Mouse (Mus musculus) lung, embryonic 14.5 days (tissue): ENCODE results near the gene Bhlha15. TPM values are rescaled to one million over a fixed set of nuclear protein-coding genes. Genes with fewer than 3 reads are reported as not detected.

ENCODE experiments used
- ATAC-seq: fragments of 200-750 bp; cut with Nextera tagmentation; 2 replicates; pipeline ENCODE4 v1.8.0; 2017; ENCODE audit warnings: mild to moderate bottlenecking, moderate TSS enrichment, moderate library complexity; ENCODE audit not compliant: insufficient read depth
- DNase-seq: peaks from one replicate; pipeline ENCODE4 v3.0.0-alpha.2; 2015
- H3K27ac ChIP-seq: fragments of 300-500 bp; sonication (generic); 2 replicates; pipeline ENCODE4 v1.5.1; 2014; ENCODE audit warnings: low read depth, mild to moderate bottlenecking, moderate library complexity
- H3K27me3 ChIP-seq: fragments of 300-500 bp; sonication (generic); 2 replicates; pipeline ENCODE4 v1.6.1; 2014; ENCODE audit warnings: low read length, control low read depth; ENCODE audit not compliant: insufficient read depth
- H3K36me3 ChIP-seq: fragments of 300-500 bp; sonication (generic); 2 replicates; pipeline ENCODE4 v1.6.1; 2014; ENCODE audit warnings: control low read depth; ENCODE audit not compliant: insufficient read depth
- H3K4me1 ChIP-seq: fragments of 300-500 bp; sonication (generic); 2 replicates; pipeline ENCODE4 v1.6.1; 2014; ENCODE audit warnings: antibody characterized with exemption, control low read depth; ENCODE audit not compliant: insufficient read depth
- H3K4me2 ChIP-seq: fragments of 300-500 bp; sonication (generic); 2 replicates; pipeline ENCODE4 v1.6.1; 2014; ENCODE audit warnings: mild to moderate bottlenecking
- H3K4me3 ChIP-seq: fragments of 300-500 bp; sonication (generic); 2 replicates; pipeline ENCODE4 v1.5.1; 2014; ENCODE audit warnings: low read depth, low read length
- H3K9ac ChIP-seq: fragments of 300-500 bp; sonication (generic); 2 replicates; pipeline ENCODE4 v1.6.1; 2014
- H3K9me3 ChIP-seq: fragments of 300-500 bp; sonication (generic); 2 replicates; pipeline ENCODE4 v1.6.1; 2016; ENCODE audit warnings: low read depth, low read length, control low read depth
- CTCF ChIP-seq: IDR thresholded peaks from 2 replicates; pipeline ENCODE4 v1.5.1; 2016; ENCODE audit warnings: antibody characterized with exemption, low read depth
- WGBS: fragments of 180-500 bp; shearing (Covaris S2); extraction: QIAGEN DNeasy Blood & Tissue Kit; methylation state at CpG from one replicate; pipeline ENCODE4 v1.1.7; 2014; 5-methylcytosine and 5-hydroxymethylcytosine counted together
- polyA plus RNA-seq: library from polyadenylated mRNA; unstranded; fragments of >200 nt; fragmentation: Nextera tagmentation; extraction: Ambion mirVana; gene quantifications from 2 replicates; pipeline ENCODE4 v1.2.1, GENCODE M21; 2014

The Bhlha15 gene
- polyA plus RNA-seq, 1 experiment from 2014 or later: 0.18 TPM

DNA sequence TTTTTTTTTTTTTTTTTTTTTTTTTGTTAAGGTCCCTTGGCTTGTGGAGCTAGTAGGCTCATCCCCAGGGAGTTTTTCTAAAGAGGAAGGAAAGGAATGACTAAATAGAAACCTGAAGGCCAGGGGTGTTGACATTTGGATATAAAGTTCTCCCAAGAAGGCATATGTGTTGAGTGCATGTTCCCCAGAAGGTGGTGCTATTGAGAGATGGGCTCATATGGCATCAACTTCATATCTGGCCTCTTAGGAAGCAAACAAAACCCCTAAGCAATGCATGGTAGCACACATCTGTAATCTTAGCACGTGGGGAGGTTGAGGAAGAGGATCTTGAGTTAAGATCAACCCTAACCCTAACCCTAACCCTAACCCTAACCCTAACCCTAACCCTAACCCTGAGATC lies 41.3 kb downstream of the Bhlha15 start:
- Histone ChIP-seq H3K9me3 (no peaks in the 10 kb centered on the region), H3K27ac (no peak overlapping the region), H3K4me1 (no peaks in the 10 kb centered on the region), H3K9ac (no peak overlapping the region), H3K27me3 (no peaks in the 10 kb centered on the region), H3K36me3 (no peaks in the 10 kb centered on the region), H3K4me3 (no peak overlapping the region), H3K4me2 (no peak overlapping the region)
- WGBS: 86% methylated on average over 1 of the region's 1 CpGs
- DNase-seq (peak; percentile 47), ATAC-seq (no peak)
- peak; percentile 38 for TF ChIP-seq CTCF

DNA sequence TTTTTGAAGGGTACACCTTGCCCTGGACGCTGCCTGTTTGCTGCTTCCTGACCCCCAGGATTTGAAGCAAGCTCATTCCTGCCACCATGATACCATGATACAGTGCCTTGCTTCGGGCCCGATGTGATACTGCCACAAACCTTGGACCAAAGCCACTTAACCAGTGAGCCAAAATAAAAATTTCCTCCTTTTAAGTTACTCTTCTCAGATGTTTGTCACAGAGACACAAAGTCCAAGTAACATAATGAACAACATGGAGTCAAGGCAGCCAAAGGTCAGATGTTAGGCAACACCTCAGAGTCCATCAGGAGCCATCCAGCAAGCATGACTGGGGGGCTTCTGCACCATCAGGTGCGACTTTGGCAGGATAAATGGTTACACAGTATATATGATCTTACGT lies 42.4 kb downstream of the Bhlha15 start:
- TF ChIP-seq CTCF: no peak
- Histone ChIP-seq H3K9ac (no peak overlapping the region), H3K4me3 (no peak overlapping the region), H3K4me1 (no peaks in the 10 kb centered on the region), H3K36me3 (no peaks in the 10 kb centered on the region), H3K27me3 (no peaks in the 10 kb centered on the region), H3K4me2 (no peak overlapping the region), H3K27ac (no peak overlapping the region), H3K9me3 (no peaks in the 10 kb centered on the region)
- WGBS: 84% methylated on average over 5 of the region's 5 CpGs
- ATAC-seq (no peak), DNase-seq (no peak)

DNA sequence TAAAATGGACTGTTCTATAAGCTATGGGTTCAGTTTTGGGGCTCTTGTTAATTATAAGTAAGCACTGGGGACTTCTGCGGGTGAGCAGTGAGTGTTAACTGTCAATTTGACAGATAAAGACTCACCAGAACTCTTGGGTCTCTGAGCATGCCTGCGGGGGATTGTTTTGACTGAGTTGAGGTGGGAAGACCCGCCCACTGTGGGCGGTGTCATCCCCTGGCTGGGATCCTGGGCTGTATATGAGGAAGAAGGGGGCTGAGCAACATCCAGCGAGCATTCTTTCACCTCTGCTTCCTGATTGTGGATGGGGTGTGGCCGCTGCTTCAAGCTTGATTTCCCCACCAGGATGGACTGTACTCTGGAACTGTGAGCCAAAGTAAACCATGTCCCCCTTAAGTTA lies 44.1 kb downstream of the Bhlha15 start:
- no peak overlapping the region for H3K4me2 ChIP-seq
- no peaks in the 10 kb centered on the region for H3K36me3 ChIP-seq
- no peaks in the 10 kb centered on the region for H3K4me1 ChIP-seq
- no peak for TF ChIP-seq CTCF
- 64% methylated on average over 6 of the region's 6 CpGs for WGBS
- ATAC-seq (no peak), DNase-seq (no peak)
- no peaks in the 10 kb centered on the region for H3K27me3 ChIP-seq
- no peaks in the 10 kb centered on the region for H3K9me3 ChIP-seq
- no peak overlapping the region for H3K9ac ChIP-seq
- no peak overlapping the region for H3K4me3 ChIP-seq
- no peak overlapping the region for H3K27ac ChIP-seq

DNA sequence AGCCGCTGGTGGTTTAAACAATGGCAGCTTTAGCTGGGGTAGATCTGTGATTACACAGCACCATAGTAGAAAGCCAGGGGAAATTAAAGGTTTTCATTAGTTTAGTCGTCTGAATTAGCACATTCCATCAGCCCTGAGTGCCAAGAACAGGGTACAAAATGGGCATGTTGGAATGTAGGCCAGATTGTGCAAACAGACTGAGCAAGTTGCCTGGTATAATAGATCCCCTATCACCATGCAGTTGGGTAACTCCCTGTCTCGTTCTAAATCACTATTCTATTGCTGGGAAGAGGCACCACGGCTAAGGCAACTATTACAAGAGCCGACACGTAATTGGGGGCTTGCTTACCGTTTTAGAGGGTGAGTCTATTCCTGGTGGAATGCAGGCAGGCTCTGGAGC lies 44.6 kb downstream of the Bhlha15 start:
- TF ChIP-seq CTCF: no peak
- no peaks in the 10 kb centered on the region for H3K36me3 ChIP-seq
- no peak overlapping the region for H3K9ac ChIP-seq
- no peaks in the 10 kb centered on the region for H3K9me3 ChIP-seq
- DNase-seq (no peak), ATAC-seq (no peak)
- H3K27me3 ChIP-seq: no peaks in the 10 kb centered on the region
- no peak overlapping the region for H3K4me2 ChIP-seq
- H3K4me1 ChIP-seq: no peaks in the 10 kb centered on the region
- H3K27ac ChIP-seq: no peak overlapping the region
- 75% methylated on average over 7 of the region's 7 CpGs for WGBS
- H3K4me3 ChIP-seq: no peak overlapping the region

DNA sequence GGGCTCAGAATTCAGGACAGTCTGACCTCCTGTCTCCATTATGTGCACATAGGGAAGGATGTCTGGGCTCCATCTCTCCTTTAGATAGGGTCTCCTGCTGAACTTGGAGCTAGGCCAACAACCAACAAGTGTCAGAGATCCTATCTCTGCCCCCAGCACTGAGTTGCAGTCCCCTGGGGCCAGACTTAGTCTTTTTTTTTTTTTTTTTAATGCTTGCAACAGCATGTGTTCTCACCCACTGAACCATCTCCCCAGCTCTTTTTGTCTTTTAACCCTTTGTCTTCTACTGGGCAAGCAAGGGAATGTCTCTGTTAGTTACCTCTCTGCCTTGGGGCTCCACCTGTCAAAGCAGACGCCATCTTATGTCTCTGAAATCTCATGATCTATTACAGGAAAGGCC lies 48.9 kb downstream of the Bhlha15 start:
- Histone ChIP-seq H3K9me3 (no peaks in the 10 kb centered on the region), H3K9ac (no peak overlapping the region), H3K36me3 (no peaks in the 10 kb centered on the region), H3K4me1 (no peaks in the 10 kb centered on the region), H3K27me3 (no peaks in the 10 kb centered on the region), H3K4me2 (no peak overlapping the region), H3K27ac (no peak overlapping the region), H3K4me3 (no peak overlapping the region)
- ATAC-seq: no peak
- WGBS: 79% methylated on average over 1 of the region's 1 CpGs
- no peak for TF ChIP-seq CTCF
- DNase-seq: no peak

Other genes starting within 250 kb of the Bhlha15 start
- 79.4 and 87.2 TPM in 2 replicates for gene Ccz1, start 175.4 kb upstream of the Bhlha15 start, polyA plus RNA-seq
- not detected in 2 replicates for gene Ocm, start 163.6 kb upstream of the Bhlha15 start, polyA plus RNA-seq
- 5.1 and 5.3 TPM in 2 replicates for gene Lmtk2, start 89.8 kb upstream of the Bhlha15 start, polyA plus RNA-seq
- gene Tecpr1, start 33.3 kb downstream of the Bhlha15 start, polyA plus RNA-seq: 17.0 and 19.3 TPM in 2 replicates
- 128 and 145 TPM in 2 replicates for gene Bri3, start 54.2 kb downstream of the Bhlha15 start, polyA plus RNA-seq
- 7.5 and 8.1 TPM in 2 replicates for gene Baiap2l1, start 167.8 kb downstream of the Bhlha15 start, polyA plus RNA-seq